Mouse (Mus musculus): Measurements from ENCODE around the gene Cyp8b1. TPM values are rescaled to one million over a fixed set of nuclear protein-coding genes. Genes with fewer than 3 reads are reported as not detected.

Cyp8b1 gene
- polyA plus RNA-seq, 1 experiment from 2014 or later, result not detected

DNA sequence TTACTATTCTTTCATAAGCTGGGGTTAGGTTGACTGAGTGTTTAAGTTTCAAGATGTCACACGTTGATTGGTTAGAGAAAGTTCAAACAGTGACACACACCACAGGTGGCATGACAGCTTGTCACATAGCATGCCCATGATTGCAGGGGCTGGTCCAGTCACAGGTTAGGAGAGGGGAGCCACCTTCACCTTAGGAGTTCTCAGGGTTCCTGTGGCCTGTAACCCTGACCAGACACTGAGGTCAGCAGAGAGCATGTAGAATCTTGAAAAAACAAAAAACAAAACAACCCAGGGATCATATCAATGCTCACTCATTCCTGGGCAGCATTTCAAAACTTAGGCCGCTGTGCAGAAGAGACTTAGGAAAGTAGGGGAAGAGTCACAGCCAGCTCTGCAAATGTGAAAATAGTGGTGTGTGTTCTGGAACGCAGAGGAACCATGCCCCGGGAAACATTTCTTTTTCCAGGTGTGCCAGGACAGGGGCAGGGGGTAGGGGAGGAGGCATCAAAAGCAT, 26.1 kb downstream of the Cyp8b1 start:
- no peak overlapping the region for H3K9ac ChIP-seq (replicated peaks; ENCODE audit: low read depth, low read length)
- H3K27me3 ChIP-seq (replicated peaks; ENCODE audit: control insufficient read depth, insufficient read depth, low read length), result no peaks in the 10 kb centered on the region
- no peak overlapping the region for H3K4me3 ChIP-seq (replicated peaks; ENCODE audit: low read length)
- H3K4me1 ChIP-seq (replicated peaks; ENCODE audit: control insufficient read depth, insufficient read depth, low read length), result no peaks in the 10 kb centered on the region
- H3K27ac ChIP-seq (ENCODE audit: low read length), result no peak overlapping the region
- H3K4me2 ChIP-seq (ENCODE audit: low read length), result no peak overlapping the region
- WGBS, result 82% methylated on average over 4 of the region's 4 CpGs
- no peaks in the 10 kb centered on the region for H3K9me3 ChIP-seq (ENCODE audit: control insufficient read depth, low read length)
- no peak for ATAC-seq
- no peaks in the 10 kb centered on the region for H3K36me3 ChIP-seq (ENCODE audit: control insufficient read depth, insufficient read depth)

DNA sequence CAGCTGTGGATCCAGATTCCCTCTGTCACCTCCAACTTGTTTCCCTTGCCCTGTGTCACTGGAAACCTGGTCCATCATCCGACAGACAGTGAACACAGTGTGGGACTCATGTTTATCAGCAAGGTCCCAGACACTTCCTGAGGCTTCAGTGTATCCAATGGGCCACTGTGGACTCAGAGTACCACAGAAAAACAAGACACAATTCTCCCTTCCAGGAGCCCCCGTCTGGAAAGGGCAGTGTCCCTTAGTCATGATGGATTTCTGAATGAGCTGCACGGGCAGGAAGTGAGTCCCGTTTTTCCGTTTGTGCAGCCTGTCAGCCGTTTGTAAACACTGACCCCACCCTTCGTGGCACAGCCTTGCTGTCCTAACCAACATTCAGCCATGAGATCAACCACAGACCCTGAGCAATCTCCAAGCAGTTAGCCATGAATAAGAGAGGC, 34.1 kb downstream of the Cyp8b1 start:
- 78% methylated on average over 7 of the region's 7 CpGs for WGBS
- H3K36me3 ChIP-seq (ENCODE audit: control insufficient read depth, insufficient read depth), result no peaks in the 10 kb centered on the region
- no peak overlapping the region for H3K4me2 ChIP-seq (ENCODE audit: low read length)
- no peak for ATAC-seq
- H3K9me3 ChIP-seq (ENCODE audit: control insufficient read depth, low read length), result no peaks in the 10 kb centered on the region
- no peak overlapping the region for H3K4me3 ChIP-seq (replicated peaks; ENCODE audit: low read length)
- H3K9ac ChIP-seq (replicated peaks; ENCODE audit: low read depth, low read length), result no peak overlapping the region
- no peaks in the 10 kb centered on the region for H3K4me1 ChIP-seq (replicated peaks; ENCODE audit: control insufficient read depth, insufficient read depth, low read length)
- no peak overlapping the region for H3K27ac ChIP-seq (ENCODE audit: low read length)
- no peaks in the 10 kb centered on the region for H3K27me3 ChIP-seq (replicated peaks; ENCODE audit: control insufficient read depth, insufficient read depth, low read length)

DNA sequence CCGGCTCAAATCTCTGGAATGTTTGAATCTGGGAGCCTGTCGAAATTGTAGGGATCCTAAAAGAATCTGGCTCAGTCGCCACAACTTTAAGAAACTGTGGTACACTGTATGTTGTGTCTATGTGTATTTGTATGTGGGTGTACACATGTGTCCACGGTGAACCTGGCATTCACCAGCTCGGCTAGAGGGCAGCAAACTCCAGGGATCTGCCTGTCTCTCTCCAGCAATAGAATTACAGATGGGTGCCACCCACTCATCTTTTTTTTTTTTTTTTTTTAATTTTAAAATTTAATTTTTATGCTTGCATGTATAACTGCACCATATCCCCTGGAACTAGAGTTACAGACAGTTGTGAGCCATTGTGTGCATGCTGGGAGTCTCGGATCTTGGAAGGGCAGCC, 34.8 kb downstream of the Cyp8b1 start:
- Histone ChIP-seq H3K4me1 (replicated peaks; ENCODE audit: control insufficient read depth, insufficient read depth, low read length) (no peaks in the 10 kb centered on the region), H3K9me3 (ENCODE audit: control insufficient read depth, low read length) (no peaks in the 10 kb centered on the region), H3K4me2 (ENCODE audit: low read length) (no peak overlapping the region), H3K27ac (ENCODE audit: low read length) (no peak overlapping the region), H3K9ac (replicated peaks; ENCODE audit: low read depth, low read length) (no peak overlapping the region), H3K27me3 (replicated peaks; ENCODE audit: control insufficient read depth, insufficient read depth, low read length) (no peaks in the 10 kb centered on the region), H3K36me3 (ENCODE audit: control insufficient read depth, insufficient read depth) (no peaks in the 10 kb centered on the region), H3K4me3 (replicated peaks; ENCODE audit: low read length) (no peak overlapping the region)
- ATAC-seq, result no peak
- 78% methylated on average over 6 of the region's 6 CpGs for WGBS

DNA sequence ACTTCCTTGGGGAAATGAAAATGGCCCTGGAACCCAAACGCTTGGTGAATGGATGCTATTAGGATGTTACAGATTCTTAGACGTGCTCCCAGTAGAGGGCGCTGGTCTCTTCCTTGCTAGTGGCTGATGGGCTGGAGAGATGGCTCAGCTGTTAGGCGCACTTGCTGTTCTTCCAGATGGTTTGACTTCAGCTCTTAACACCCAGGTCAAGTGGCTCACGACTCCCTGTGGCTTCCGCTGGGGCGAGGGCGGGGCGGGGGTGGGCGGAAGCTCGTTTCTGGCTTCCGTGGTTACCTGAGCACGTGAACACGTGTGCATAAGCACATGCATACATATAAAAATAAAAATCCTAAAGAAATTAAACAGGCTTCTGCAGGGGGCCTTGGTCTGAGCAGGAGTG, 35.3 kb downstream of the Cyp8b1 start:
- H3K27me3 ChIP-seq (replicated peaks; ENCODE audit: control insufficient read depth, insufficient read depth, low read length), result no peaks in the 10 kb centered on the region
- H3K4me1 ChIP-seq (replicated peaks; ENCODE audit: control insufficient read depth, insufficient read depth, low read length), result no peaks in the 10 kb centered on the region
- H3K27ac ChIP-seq (ENCODE audit: low read length), result no peak overlapping the region
- no peaks in the 10 kb centered on the region for H3K36me3 ChIP-seq (ENCODE audit: control insufficient read depth, insufficient read depth)
- no peak overlapping the region for H3K9ac ChIP-seq (replicated peaks; ENCODE audit: low read depth, low read length)
- no peak for ATAC-seq
- H3K4me2 ChIP-seq (ENCODE audit: low read length), result 0 out of 2 replicates have a peak overlapping the region, but pooled peaks have one; percentile 6
- H3K4me3 ChIP-seq (replicated peaks; ENCODE audit: low read length), result no peak overlapping the region
- no peaks in the 10 kb centered on the region for H3K9me3 ChIP-seq (ENCODE audit: control insufficient read depth, low read length)
- 28% methylated on average over 14 of the region's 14 CpGs for WGBS

DNA sequence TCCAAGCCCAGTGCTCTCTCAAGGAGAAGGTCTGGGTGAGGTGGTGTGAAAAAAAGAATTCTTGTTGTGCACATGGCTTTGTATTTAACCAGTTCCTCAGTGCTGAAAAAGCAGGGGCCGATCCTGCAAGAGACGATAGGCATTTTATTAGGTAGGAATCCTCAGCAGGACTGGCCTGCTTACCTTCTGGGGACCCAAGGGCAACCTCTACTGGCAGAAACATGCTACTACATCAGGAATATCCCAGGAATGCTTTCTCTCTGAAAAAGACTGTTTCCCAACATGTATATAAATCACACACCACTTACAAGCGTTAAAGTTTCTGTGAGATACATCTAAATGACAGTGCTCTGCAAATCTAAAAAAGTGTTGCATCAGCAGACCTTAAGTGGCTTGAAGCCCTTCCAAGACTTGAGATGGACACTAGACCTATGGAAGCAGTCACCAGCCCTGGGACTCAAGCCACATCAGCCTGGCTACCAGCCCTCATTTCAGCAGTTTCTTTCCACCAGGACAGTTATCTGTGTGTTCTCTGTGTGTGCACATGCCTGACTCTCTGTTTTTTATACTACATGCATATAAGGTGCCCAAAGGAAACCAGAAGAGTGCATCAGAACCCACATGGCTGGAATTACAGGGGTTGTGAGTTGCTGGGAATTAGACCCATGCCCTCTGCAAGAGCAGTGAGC, 38.9 kb downstream of the Cyp8b1 start:
- no peak for ATAC-seq
- no peak overlapping the region; the same call in 1 of the 2 replicates for H3K9ac ChIP-seq (replicated peaks; ENCODE audit: low read depth, low read length)
- WGBS, result 10% methylated on average over 3 of the region's 3 CpGs

DNA sequence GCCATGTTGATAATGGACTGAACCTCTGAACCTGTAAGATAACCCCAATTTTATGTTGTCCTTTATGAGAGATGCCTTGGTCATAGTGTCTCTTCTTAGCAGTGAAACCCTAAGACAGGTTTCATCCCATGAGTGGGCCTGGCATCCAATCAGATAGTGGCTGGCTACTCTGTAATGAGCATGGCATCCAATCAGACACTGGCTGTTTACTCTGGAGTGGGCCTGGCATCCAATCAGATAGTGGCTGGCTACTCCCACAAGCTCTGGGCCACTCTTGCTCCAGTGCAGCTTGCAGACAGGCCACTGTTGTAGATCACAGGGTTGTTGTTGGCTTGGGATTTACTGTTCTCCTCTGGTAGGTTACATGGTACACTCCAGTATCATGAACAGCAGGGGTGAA, 42.5 kb downstream of the Cyp8b1 start:
- Histone ChIP-seq H3K4me3 (replicated peaks; ENCODE audit: low read length) (no peak overlapping the region), H3K4me2 (ENCODE audit: low read length) (no peak overlapping the region), H3K27ac (ENCODE audit: low read length) (no peak overlapping the region), H3K9ac (replicated peaks; ENCODE audit: low read depth, low read length) (no peak overlapping the region), H3K36me3 (ENCODE audit: control insufficient read depth, insufficient read depth) (no peaks in the 10 kb centered on the region), H3K4me1 (replicated peaks; ENCODE audit: control insufficient read depth, insufficient read depth, low read length) (no peaks in the 10 kb centered on the region), H3K9me3 (ENCODE audit: control insufficient read depth, low read length) (no peaks in the 10 kb centered on the region), H3K27me3 (replicated peaks; ENCODE audit: control insufficient read depth, insufficient read depth, low read length) (no peaks in the 10 kb centered on the region)
- ATAC-seq, result no peak

More for the DNA sequence above, 38.9 kb downstream of the Cyp8b1 start:
- H3K4me2 ChIP-seq (ENCODE audit: low read length), result no peak overlapping the region
- no peaks in the 10 kb centered on the region for H3K9me3 ChIP-seq (ENCODE audit: control insufficient read depth, low read length)
- no peaks in the 10 kb centered on the region for H3K36me3 ChIP-seq (ENCODE audit: control insufficient read depth, insufficient read depth)
- H3K4me3 ChIP-seq (replicated peaks; ENCODE audit: low read length), result no peak overlapping the region
- H3K27me3 ChIP-seq (replicated peaks; ENCODE audit: control insufficient read depth, insufficient read depth, low read length), result no peaks in the 10 kb centered on the region
- H3K27ac ChIP-seq (ENCODE audit: low read length), result no peak overlapping the region
- no peaks in the 10 kb centered on the region for H3K4me1 ChIP-seq (replicated peaks; ENCODE audit: control insufficient read depth, insufficient read depth, low read length)

DNA sequence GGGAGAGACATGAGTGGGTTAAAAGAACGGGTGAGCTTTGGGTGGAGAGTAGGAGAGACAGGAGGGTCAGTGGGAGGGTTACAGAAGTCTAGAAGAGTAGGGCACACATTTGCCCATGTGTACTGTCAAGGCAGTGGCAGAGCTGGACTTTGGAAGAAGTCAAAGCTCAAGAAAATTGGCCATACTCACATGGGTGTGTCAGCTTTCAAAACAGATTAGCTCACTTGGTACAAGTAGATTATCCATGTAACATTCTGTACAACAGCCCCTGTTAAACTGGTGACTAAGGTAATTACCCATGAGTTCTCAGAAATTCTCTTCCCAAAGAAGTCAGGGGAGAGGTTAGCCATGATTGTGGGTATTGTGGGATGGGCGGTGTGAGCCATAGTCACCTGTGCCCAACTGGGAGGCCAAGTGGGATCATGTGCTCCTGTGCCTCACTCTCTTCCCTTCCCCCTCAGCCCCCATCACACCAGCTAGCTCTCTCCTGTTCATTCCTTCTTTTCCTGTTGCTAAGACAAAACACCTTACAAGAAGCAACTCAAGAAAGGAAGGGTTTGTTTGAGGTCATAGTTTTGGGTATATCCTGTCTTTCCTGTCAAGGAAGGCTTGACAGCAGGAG, 43.9 kb downstream of the Cyp8b1 start:
- no peaks in the 10 kb centered on the region for H3K4me1 ChIP-seq (replicated peaks; ENCODE audit: control insufficient read depth, insufficient read depth, low read length)
- no peaks in the 10 kb centered on the region for H3K9me3 ChIP-seq (ENCODE audit: control insufficient read depth, low read length)
- no peaks in the 10 kb centered on the region for H3K36me3 ChIP-seq (ENCODE audit: control insufficient read depth, insufficient read depth)
- H3K27me3 ChIP-seq (replicated peaks; ENCODE audit: control insufficient read depth, insufficient read depth, low read length), result no peaks in the 10 kb centered on the region
- no peak overlapping the region for H3K27ac ChIP-seq (ENCODE audit: low read length)
- no peak overlapping the region for H3K4me3 ChIP-seq (replicated peaks; ENCODE audit: low read length)
- no peak for ATAC-seq
- H3K4me2 ChIP-seq (ENCODE audit: low read length), result no peak overlapping the region
- 75% methylated on average over 2 of the region's 2 CpGs for WGBS
- no peak overlapping the region for H3K9ac ChIP-seq (replicated peaks; ENCODE audit: low read depth, low read length)

DNA sequence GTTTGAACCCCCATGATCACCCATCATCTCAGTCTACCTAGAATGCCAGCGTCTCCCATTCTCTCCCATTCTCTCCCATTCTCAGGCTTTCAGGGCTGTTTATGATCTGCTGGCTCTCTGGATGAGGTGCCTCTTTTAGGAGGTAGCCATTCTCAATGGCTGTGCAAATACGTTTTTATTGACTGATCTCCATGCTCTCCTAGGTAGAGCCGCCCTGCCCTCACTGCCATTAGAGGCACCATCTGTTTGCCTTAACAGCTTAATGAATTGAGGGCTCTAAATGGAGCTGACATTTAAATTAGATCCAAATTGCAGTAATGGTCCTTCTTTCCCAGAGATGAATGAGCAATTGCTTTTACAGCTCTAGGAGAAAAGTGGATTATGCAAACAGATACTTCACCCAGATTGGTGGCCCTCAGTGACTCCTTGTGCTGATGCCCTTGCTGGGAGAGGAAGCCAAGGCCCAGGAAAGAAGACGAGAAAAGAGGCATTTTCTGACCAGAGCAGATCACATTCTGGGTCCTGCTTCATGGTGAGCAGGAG, 46.1 kb downstream of the Cyp8b1 start:
- Histone ChIP-seq H3K9me3 (ENCODE audit: control insufficient read depth, low read length) (no peaks in the 10 kb centered on the region), H3K27ac (ENCODE audit: low read length) (no peak overlapping the region), H3K4me1 (replicated peaks; ENCODE audit: control insufficient read depth, insufficient read depth, low read length) (no peaks in the 10 kb centered on the region), H3K4me2 (ENCODE audit: low read length) (no peak overlapping the region), H3K27me3 (replicated peaks; ENCODE audit: control insufficient read depth, insufficient read depth, low read length) (no peaks in the 10 kb centered on the region), H3K9ac (replicated peaks; ENCODE audit: low read depth, low read length) (no peak overlapping the region), H3K4me3 (replicated peaks; ENCODE audit: low read length) (no peak overlapping the region), H3K36me3 (ENCODE audit: control insufficient read depth, insufficient read depth) (no peaks in the 10 kb centered on the region)
- no peak for ATAC-seq
- 45% methylated on average over 4 of the region's 4 CpGs for WGBS

DNA sequence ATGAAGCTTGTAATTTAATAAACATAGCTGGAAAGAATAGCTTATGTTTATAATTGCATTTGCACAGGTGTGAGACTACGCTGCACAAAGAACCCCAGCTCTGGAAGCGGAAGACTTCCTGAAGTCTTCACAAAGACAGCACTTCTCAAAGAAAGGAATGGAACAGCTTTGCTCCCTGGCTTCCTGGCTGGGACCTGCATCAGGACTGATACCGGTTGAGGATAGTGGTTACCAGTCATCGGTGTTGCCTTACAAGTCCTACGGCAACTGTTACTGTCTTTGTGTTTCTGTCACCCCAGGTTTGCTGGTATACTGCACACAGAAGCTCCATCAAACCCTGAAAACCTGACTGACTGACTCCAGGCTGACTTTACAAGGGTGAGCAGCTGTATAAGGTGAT, 46.7 kb downstream of the Cyp8b1 start:
- no peaks in the 10 kb centered on the region for H3K27me3 ChIP-seq (replicated peaks; ENCODE audit: control insufficient read depth, insufficient read depth, low read length)
- H3K36me3 ChIP-seq (ENCODE audit: control insufficient read depth, insufficient read depth), result no peaks in the 10 kb centered on the region
- 94% methylated on average over 5 of the region's 5 CpGs for WGBS
- ATAC-seq, result no peak
- H3K4me2 ChIP-seq (ENCODE audit: low read length), result no peak overlapping the region
- H3K4me3 ChIP-seq (replicated peaks; ENCODE audit: low read length), result no peak overlapping the region
- no peaks in the 10 kb centered on the region for H3K9me3 ChIP-seq (ENCODE audit: control insufficient read depth, low read length)
- no peak overlapping the region for H3K27ac ChIP-seq (ENCODE audit: low read length)
- no peaks in the 10 kb centered on the region for H3K4me1 ChIP-seq (replicated peaks; ENCODE audit: control insufficient read depth, insufficient read depth, low read length)
- H3K9ac ChIP-seq (replicated peaks; ENCODE audit: low read depth, low read length), result no peak overlapping the region

Data from forebrain, embryonic 16.5 days (tissue).